Mouse (Mus musculus) heart, adult 9 months (tissue): ENCODE results near the gene Ccdc184.

Source experiments
- DNase-seq, 2 experiments: peaks; one replicate each; pipeline ENCODE4 v3.0.0; 2022; ENCODE audit warnings: low spot score in 2 of 2

The Ccdc184 gene

DNA sequence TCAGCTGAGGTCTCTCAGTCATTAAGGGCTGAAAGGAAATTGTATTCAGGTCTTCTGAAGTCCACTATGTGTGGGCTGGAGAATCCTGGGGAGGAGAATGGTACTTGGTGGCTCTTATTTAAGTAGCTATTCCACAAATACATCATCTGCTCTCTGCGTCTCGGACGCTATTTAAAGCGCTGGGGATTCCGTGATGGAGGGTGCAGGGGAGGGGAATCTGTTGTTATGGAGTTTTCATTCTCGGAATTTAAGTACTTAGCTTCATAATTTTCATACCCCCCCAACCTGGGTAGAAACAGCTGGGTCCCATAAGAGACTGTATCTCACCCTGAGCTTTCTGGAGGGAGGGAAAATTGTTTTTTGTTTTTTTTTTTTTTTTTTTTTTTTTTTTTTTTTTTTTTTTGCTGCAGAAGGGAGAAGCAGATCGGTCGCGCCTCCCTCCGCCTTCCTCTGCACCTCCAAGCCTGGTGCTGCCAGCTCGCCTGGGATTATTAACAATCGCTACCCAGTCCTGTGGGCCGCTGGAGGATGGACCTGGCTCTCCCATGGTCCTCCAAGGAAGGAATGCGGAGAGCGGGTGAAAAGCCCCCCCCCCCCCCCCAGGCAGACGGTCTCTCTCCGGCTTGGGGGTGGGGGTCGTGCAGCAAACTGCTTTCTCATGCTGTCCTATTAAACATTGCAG, at the start of gene Ccdc184:
Ccdc184 (plus strand) TSS at position 196 of the 682 bp plus-strand sequence.
- DNase-seq = no peak

DNA sequence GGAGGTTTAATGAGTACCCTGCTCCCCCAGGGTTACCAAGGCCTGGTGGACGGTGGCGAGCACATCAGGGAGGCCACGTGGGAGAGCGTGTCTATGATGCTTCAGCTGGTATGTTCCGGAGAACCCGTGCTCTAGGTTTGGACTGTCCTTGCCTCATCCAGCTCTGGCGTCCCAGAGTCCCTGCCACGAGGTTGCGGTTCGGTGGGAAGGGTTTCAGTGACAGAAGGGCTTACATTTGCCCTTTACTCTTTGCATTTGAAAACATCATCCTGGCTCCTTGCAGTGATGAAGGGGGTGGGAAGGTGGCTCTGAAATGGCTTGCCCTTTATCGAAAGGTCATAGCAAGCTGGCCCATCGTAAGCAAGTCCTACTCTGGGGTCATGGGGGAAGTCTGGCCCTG, 47.6 kb upstream of the Ccdc184 start:
- no peak for DNase-seq

DNA sequence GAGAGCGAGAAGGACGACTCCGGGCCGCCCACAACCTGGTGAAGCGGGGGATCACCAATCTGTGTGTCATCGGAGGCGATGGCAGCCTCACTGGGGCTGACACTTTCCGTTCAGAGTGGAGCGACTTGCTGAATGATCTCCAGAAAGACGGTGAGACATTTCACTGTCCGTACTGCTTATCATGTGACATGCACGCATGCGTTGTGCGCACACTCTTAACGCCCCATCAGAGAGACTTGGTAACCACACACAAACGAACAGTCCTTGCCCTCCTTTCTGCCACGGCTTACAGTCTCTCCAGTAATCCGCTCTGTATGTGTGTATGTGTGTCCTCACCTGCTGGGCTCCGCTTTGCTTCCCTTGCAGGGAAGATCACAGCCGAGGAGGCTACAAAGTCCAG, 46.1 kb upstream of the Ccdc184 start:
- no peak for DNase-seq

DNA sequence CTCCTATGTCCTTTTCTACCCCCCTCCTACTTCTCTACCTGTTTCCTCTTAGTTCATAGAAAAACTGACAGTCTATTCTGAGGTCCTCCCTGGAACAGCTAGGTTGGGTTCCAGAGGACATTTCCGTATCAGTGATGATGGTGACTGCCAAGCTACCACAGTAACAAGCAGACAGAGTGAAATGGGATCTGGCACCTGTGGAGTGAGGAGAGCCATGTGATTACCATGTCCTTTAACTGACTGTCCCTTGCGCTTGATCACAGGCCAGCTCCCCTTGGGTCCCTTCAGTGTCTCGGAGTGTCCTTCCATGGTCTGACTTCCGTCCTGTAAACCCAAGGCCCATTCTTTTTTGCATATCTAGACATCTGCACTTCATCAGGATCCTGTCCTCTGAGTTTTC, 36.0 kb upstream of the Ccdc184 start:
- peak; percentile 72 to 74 for DNase-seq

DNA sequence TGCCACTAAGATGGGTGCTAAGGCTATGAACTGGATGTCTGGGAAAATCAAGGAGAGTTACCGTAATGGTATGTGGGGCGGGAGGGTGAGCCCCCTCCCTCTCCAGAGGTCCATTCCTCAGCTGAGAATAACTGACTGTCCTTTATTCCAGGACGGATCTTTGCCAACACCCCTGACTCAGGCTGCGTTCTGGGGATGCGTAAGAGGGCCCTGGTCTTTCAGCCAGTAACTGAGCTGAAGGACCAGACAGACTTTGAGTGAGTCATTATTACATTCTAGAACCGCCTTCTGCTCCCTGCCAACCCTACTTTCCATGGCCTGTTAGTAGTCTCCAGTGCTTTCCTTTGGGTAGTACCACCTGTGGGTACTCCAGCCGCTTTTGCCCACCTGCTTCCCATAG, 35.5 kb upstream of the Ccdc184 start:
- DNase-seq = no peak

DNA sequence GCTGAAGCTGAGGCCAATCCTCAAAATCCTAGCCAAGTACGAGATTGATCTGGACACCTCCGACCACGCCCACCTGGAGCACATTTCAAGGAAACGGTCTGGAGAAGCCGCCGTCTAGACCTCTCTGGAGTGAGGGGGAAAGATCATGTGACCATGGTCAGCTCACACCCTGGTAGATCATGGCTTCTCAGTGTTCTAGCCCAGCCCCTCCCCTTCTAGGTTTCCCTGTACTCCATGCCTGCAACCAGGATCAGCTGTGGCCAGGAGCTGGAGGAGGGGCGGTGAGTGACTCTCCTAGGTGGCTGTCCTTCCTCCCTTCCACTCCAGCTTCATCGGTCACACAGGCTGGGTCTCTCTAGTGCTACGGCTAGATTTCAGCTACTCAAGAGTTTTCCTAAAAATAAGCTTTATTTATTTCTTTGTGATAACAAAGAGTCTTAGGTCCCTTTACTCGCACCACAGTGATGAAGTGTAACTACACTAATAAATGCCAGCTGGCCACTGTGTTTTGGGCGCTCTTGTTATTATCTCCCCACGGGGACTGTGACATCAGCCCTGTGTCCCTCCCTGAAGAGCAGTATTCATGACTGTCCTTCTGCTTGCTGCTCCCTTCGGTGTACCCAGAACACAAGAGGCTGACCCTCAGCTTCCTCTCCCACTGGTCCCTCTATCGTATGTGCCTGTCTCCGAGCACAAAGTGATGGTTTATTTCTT, 34.9 kb upstream of the Ccdc184 start:
- peak in 1 of 2 experiments; percentile 20 for DNase-seq

DNA sequence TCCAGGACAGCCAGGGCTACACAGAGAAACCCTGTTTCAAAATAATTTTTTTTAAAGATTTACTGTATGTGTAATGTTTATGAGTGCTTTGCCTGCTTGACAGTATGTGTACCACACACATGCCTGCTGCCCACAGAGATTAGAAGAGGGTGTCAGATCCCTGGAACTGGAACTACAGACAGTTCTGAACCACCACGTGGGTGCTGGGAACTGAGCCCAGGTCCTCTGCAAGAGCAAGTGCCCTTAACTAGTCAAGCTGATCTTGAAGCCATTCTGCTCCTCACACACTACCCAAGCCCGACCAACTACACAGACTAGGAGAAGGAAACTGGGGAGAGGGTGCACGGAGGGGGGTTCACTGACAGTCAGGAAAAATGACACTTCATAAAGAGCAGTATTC, 33.5 kb upstream of the Ccdc184 start:
- peak in 1 of 2 experiments; percentile 30 for DNase-seq

DNA sequence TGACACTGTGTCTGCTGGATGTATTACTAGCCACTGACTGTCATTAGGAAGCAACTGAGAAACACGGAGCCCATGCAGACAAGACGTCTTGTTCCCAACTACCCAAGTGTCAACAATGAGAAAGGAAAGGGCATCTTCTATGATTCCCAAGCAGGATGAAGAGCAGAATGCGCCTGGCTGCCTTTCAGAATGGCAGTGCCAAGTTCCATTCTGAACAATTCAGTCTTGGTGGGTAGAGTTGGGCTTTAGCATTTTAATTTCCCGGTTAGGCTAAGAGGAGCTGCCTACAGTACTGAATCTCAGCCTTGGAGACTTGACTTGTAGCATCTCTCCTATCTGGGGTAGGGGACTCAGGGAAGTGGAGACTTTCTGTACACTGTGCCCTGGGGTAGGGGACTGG, 32.9 kb upstream of the Ccdc184 start:
- no peak for DNase-seq

DNA sequence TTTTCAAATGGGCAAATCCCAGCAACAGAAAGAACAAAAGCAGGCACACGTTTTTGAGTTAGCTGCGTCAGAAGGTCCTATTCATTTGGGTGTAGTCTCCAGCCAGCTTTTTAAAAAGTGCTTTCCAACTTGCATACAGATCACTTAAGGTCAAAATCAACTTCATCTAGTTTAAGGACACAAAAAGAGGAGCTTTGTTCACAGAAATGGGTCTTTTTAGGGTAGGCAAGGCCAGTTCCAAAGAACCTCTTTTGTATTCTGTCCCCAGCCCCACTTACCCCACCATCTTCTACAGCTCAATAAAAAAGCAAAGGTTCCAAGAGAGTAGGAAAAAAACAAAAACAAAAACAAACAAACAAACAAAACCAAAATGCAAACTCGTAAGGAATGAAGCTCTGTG, 32.3 kb upstream of the Ccdc184 start:
- no peak for DNase-seq

DNA sequence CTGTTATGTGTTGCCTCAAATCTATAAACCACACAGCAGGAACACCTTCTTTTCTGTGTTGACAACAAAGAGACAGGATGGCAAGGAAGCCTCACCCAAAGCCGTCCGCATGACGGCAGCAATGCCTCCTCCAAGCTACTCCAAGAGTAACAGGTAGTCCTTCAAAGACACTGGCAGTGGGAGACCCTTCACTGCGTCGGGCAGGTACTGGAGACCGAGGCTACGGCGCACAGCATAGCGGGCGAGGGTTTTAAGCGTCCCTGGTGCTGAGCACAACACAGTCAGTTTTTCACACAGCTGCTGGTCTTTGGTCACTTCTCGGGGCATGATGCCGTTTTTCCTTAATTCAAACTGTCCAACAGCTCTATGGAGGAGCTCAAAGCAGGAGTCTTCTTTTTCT, 31.3 kb upstream of the Ccdc184 start:
- DNase-seq = no peak

DNA sequence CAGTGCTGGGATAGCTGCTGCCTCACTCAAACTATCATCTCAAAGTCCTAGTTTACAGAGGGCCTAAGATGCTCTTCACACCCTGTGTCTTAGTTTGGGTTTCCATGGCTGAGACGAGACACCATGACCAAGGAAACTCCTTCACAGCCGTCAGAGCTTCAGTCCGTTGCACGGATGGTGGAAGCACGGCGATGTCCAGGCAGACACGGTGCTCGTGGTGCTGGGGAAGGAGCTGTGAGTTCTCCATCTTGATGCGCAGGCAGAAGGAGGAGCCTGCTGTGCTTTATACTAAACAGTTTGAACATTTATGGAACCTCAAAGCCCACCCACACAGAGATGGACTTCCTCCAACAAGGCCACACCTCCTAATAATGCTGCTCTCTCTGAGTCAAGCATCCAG, 30.1 kb upstream of the Ccdc184 start:
- no peak for DNase-seq

DNA sequence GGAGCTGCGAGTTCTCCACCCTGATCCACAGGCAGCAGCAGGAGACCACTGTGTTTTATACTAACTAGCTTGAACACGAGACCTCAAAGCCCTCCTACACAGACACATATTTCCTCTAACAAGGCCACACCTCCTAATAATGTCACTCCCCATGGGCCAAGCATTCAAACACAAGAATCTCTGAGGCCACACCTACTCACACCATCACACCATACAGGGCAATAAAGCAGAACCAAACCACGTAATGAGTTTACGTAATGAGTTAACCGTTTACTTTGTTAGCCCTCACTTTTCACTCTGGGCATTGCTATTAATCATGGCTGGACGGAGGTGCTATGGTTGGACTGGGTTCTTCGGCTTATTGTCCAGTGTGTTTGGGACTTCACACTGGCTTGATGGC, 27.2 kb upstream of the Ccdc184 start:
- no peak for DNase-seq

DNA sequence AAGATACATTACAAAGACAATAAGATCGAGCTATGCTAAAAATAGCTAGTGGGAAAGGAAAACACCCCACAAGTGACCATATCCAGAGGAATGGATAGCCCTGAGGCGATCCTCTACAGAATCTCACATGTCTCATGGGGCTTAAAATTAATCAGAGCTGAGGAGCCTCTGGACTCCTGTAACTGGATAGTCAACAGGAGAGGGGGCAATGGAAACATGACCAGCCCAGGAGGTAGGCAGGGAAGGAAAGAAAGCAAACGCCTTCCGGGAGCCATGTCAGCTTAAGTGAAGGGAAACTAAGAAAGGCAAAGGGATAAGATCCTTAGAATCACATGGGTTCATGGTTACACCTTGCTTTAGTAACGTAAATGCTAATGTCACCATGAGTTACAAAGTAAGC, 26.1 kb upstream of the Ccdc184 start:
- DNase-seq = no peak

DNA sequence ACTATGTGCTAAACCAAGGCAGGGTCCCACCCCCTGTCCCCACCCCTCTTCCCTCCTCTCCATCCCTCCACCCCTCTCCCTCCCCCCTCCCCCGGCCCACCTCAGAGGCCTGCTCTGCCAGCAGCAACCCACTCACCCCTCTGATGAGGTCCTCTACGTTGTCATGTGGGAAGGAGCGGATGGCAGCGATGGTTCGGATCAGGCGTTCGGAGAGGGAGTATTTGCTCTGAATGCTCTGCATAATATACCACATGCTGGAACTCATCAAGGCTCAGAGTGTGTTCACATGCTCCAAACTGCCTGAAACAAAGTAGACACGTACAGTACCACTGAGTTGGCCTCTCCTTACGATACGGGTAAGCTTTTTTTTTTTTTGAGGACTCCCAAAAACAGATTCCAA, 24.4 kb upstream of the Ccdc184 start:
- no peak for DNase-seq

DNA sequence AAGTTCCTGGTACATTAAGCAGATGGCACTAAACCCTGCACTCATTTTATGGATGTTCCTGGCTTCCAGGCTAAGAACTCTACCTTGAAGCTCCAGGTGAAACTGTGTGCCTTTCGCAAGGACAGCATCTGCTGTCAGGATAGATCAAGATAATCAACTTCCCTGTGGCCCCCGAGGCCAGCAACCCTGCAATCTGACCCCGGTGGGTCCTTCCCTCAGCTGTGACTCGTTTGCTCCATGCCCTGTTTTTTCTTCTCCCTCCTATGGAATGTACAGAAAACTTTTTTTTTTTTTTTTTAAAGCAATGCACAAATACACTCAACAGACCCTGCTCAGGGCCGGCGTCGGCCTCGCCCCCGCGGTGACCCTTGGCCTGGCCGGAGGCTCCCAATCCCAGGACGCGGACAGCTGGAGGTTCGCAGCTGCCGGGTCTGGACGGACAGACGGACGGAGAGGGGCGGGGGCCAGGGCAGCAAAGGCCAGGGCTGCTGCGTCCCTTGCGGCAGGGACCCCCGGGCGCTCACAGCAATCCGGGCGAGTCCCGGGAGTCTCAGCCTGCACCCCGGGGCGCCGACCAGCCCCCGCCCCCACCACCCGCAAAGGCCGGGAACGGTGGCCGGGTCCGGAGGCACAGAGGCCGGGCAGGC, 22.0 kb upstream of the Ccdc184 start:
- no peak for DNase-seq

DNA sequence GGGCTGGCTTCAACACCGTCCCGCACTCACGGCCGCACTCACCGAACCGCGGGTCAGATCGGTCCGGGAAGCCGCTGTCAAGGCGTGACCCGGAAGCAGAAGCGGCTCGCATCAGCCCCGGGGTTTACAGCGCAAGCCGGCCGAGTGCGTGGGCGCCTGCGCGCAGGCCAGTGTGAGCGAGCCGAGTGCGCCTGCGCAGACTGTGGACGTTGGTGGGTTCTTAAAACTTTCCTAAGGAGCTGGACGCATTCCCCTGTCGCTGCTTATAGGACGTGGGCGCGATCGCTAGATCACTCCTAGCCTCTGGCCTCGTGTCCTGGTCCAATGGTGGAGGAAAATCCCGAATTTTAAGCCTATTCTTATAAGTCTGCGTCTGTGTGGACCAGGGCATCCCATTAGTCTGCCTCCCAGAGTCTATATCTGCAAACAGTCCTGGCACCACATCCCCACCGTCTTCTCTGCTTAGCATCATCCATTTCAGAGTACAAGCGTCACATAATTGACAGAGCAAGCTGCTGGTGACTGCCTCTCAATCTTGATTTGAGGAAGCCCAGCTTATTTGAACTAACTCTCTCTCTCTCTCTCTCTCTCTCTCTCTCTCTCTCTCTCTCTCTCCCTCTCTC, 21.3 kb upstream of the Ccdc184 start:
- peak; percentile 92 to 94 for DNase-seq

DNA sequence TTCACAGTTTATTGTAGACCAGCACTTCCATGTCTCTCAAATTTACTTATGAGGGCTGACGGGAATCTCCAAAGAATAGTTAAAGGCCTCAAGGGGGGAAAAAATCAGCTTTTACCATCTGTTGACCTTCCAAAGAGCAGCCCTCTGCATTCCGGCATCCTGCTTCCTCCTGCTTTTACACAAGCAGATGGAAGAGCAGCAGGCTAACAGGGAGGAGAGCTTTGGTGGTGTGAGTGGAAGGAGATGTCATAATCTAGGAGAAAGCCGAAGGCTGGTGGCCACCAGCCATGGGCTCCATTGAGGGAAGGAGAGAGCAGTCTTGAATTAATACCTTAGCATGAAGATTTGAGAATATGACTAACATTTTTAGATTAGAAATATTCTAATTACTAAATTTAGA, 18.6 kb upstream of the Ccdc184 start:
- DNase-seq = no peak

DNA sequence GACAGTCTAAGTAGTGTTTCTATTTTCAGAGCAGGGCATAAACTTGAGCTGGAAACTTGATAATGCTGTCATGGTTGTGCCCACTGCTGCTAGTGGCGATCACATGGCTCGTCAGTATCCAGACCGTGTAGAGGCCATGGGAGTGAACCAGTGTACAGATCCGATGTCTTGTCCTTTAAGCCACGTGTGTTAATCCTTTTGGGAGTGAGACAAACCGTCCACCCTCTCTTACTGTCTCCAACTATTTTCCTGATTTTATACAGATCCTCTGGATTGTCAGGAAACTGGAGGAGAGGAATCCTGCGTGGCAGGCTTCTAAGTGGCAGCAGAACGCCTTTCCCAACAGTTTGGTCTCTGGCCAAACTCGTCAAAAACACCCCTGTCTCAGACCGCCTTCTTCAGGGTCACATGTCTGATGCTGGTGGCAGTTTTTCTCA, 17.8 kb upstream of the Ccdc184 start:
- peak; percentile 69 to 72 for DNase-seq

DNA sequence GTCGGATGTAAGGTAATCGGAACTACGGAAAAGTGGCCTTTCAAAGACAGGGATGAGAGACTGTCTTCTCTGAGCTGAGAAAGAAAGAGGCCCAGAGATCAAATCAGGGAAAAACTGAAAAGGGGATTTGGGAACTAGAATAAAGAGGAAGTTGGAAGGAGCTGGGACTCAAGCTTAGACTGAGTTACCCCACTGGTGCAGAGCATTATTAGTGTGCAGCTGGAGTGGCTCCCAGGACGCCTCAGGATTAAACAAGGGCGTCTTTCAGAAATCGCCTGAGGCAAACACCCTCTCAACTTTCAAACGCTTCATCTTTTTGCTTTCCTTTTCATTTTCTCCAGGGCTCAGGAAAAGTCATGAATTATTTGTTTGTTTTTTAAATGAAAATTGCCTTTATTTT, 14.0 kb upstream of the Ccdc184 start:
- DNase-seq = no peak

DNA sequence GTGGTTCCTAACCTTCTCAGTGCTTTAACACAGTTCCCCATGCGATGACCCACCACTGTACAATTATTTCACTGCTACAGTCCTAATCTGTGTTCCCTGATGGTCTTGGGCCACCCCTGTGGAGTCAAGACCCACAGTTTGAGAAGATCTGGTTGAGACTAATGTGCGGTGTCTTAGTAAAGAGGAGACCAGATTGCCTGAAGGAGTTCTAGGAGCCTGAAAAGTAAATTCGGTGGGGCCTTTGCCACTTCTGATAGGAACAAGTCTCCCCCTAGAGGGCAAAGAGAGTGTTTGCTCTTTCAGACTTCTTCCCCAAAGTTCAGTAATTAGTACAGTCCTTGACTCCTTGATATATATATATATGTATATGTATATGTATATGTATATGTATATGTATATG, 13.3 kb upstream of the Ccdc184 start:
- DNase-seq = no peak

DNA sequence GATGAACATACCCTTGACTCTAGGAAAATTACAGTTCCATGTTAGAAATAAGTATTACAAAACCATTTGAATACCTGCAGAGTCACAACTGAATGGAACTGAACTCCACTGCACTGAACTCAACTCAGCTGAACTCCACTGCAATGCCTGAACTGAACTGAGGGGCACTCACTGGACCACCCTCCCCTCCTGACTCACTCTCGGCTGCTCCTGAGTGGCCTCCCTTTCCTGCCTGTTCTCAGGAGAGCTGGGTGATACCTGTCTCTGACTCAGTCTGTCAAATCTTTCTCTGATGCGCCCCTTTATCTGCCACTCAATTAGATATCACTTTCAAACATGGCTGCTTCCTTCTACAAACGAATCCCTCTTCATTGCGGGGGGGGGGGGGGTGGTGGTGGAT, 12.8 kb upstream of the Ccdc184 start:
- no peak for DNase-seq

DNA sequence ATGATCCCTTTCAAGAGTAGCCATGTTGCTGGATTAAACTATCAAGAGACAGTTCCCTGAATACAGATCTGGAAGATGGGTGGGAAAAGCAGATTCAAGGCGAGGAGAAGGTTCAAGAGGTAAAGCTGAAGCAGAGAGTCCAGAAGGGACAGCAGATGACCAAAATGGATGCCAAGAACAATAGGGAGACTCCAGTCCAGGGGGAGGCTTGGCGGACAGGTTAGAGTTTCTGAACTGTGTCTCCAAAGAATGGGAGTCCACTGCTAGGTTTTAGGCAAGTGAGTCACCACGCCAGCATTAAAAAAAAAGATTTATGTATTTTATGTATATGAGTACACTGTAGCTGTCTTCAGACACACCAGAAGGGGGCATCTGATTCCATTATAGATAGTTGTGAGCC, 12.3 kb upstream of the Ccdc184 start:
- no peak for DNase-seq

DNA sequence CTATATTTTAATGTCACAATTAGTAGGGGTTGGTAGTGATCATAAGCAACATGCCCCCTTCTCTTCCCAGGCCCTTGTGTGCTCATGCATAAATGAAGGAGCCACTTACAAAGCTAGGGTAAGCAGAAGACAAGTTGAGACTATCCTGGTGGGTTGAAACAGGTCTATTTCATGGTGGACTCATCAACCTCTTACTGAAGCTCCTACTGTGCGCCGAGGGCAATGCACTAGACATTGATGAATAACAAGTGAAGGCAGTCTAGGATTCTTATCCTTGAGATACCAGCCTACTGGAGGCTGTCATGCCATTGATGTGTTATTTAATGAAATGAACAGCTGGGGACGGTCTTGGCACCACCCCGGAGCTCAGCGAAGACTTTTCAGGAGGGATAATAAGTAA, 11.7 kb upstream of the Ccdc184 start:
- no peak for DNase-seq
